Mouse (Mus musculus): Measurements from ENCODE around the gene Abhd8. TPM values are rescaled to one million over a fixed set of nuclear protein-coding genes. Genes with fewer than 3 reads are reported as not detected.

Gene Abhd8
- polyA plus RNA-seq, 1 experiment, result 2.6 TPM

- H3K4me1 ChIP-seq (ENCODE audit: control insufficient read depth, insufficient read depth, insufficient read length, low read length), result peaks cover 8% of the 10 kb centered on the region; the same call in 1 of the 2 replicates
- H3K4me3 ChIP-seq (ENCODE audit: insufficient read depth, low read depth, low read length), result 0 out of 2 replicates have a peak overlapping the region, but pooled peaks have one; percentile 78
- H3K27ac ChIP-seq (replicated peaks; ENCODE audit: low read depth, low read length), result no peak overlapping the region
Measured at GRCm38 (mm10) chr8:71470913-71471255, 7.4 kb upstream of the Abhd8 start.

DNA sequence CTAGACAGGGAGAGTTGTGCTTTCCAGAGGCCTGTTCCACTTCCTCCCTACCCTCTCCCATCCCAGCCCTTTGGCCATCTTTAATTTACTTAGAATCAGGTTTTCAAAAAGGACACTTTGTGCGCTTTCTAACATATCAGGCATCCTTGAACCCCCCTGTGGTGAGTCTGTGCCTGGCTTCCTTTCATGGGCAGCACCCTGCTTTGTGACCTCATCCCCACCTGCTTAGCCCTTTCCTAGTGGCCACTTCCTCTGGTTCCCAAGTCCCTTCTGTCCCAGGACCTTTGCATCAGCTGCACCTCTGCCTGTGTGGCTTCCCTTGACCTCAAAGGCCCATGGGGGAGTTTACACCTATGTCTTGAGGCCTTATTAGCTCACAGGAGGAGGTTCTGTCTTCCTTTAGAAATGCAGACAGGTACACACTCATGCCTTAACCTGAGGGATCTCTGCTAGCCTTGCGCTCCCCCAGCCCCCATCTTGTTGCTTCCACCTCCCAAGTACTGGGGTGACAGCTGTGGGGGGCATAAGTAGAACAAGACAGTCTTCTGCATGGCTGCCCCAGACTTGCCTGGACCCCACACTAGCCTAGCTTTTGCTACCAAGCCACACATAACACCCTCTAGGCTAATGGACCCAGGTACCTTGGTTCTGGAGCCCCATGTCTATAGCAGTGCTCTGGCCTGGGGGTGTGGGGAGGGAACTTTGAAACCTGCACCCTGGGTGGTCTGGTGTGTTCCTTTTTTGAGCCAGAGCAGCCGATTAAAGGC is 6.9 kb upstream of the Abhd8 start:
- H3K4me3 ChIP-seq (ENCODE audit: insufficient read depth, low read depth, low read length), result peak overlapping the region; percentile 78
- no peak overlapping the region for H3K27ac ChIP-seq (replicated peaks; ENCODE audit: low read depth, low read length)
- peaks cover 3% of the 10 kb centered on the region; the same call in 1 of the 2 replicates for H3K4me1 ChIP-seq (ENCODE audit: control insufficient read depth, insufficient read depth, insufficient read length, low read length)

GRCm38 (mm10) chr8:71469411-71469810 is 6.0 kb upstream of the Abhd8 start:
- Histone ChIP-seq H3K4me1 (ENCODE audit: control insufficient read depth, insufficient read depth, insufficient read length, low read length) (0 out of 2 replicates have a peak, but pooled peaks cover 3% of the 10 kb centered on the region), H3K27ac (replicated peaks; ENCODE audit: low read depth, low read length) (no peak overlapping the region), H3K4me3 (ENCODE audit: insufficient read depth, low read depth, low read length) (peak overlapping the region; percentile 78)

GRCm38 (mm10) chr8:71468916-71469315 is 5.5 kb upstream of the Abhd8 start, which contains the start of gene Dda1:
Dda1 (plus strand) TSS chr8:71469199.
- Histone ChIP-seq H3K27ac (replicated peaks; ENCODE audit: low read depth, low read length) (no peak within 1 kb of the TSS), H3K4me3 (ENCODE audit: insufficient read depth, low read depth, low read length) (peak within 1 kb of the TSS; percentile 78), H3K4me1 (ENCODE audit: control insufficient read depth, insufficient read depth, insufficient read length, low read length) (peaks cover 3% of the 10 kb centered on the region; the same call in 1 of the 2 replicates)

- H3K4me3 ChIP-seq (ENCODE audit: insufficient read depth, low read depth, low read length), result no peak overlapping the region
- H3K27ac ChIP-seq (replicated peaks; ENCODE audit: low read depth, low read length), result no peak overlapping the region
- H3K4me1 ChIP-seq (ENCODE audit: control insufficient read depth, insufficient read depth, insufficient read length, low read length), result peaks cover 3% of the 10 kb centered on the region; the same call in 1 of the 2 replicates
Measured at GRCm38 (mm10) chr8:71468001-71468400, 4.5 kb upstream of the Abhd8 start.

- H3K4me3 ChIP-seq (ENCODE audit: insufficient read depth, low read depth, low read length), result no peak overlapping the region
- H3K4me1 ChIP-seq (ENCODE audit: control insufficient read depth, insufficient read depth, insufficient read length, low read length), result peaks cover 3% of the 10 kb centered on the region; the same call in 1 of the 2 replicates
- no peak overlapping the region for H3K27ac ChIP-seq (replicated peaks; ENCODE audit: low read depth, low read length)
Measured at GRCm38 (mm10) chr8:71467201-71467600, 3.7 kb upstream of the Abhd8 start.

- no peak overlapping the region for H3K4me3 ChIP-seq (ENCODE audit: insufficient read depth, low read depth, low read length)
- peaks cover 3% of the 10 kb centered on the region; the same call in 1 of the 2 replicates for H3K4me1 ChIP-seq (ENCODE audit: control insufficient read depth, insufficient read depth, insufficient read length, low read length)
- H3K27ac ChIP-seq (replicated peaks; ENCODE audit: low read depth, low read length), result no peak overlapping the region
Measured at GRCm38 (mm10) chr8:71466198-71466597, 2.7 kb upstream of the Abhd8 start.

DNA sequence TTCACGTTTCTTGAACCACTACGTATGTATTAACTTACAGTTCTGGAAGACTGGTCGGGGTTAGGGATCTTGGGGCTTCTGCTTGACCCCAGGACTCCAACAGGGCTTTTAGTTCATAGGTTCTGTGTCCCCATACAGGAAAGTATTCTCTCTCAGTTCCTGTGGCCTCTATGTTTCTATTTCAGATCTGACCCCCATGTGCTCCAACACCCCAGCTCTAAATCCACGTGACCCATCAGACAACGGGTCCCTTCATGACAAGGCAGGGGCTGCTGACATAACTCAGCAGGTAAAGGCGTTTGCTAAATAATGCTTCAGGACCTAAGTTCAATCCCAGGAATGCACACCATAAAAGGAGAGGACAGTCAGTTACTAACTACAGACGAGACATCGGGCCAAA is 2.3 kb upstream of the Abhd8 start:
- no peak overlapping the region for H3K27ac ChIP-seq (replicated peaks; ENCODE audit: low read depth, low read length)
- peaks cover 3% of the 10 kb centered on the region; the same call in 1 of the 2 replicates for H3K4me1 ChIP-seq (ENCODE audit: control insufficient read depth, insufficient read depth, insufficient read length, low read length)
- peak overlapping the region; percentile 74; the same call in 1 of the 2 replicates for H3K4me3 ChIP-seq (ENCODE audit: insufficient read depth, low read depth, low read length)

- Histone ChIP-seq H3K27ac (replicated peaks; ENCODE audit: low read depth, low read length) (peak within 1 kb of the TSS; percentile 84), H3K4me3 (ENCODE audit: insufficient read depth, low read depth, low read length) (peak within 1 kb of the TSS; percentile 74), H3K4me1 (ENCODE audit: control insufficient read depth, insufficient read depth, insufficient read length, low read length) (peaks cover 1% of the 10 kb centered on the region; the same call in 1 of the 2 replicates)
Measured at GRCm38 (mm10) chr8:71464513-71465500, 1.4 kb upstream of the Abhd8 start, which contains the start of gene Mrpl34. Mrpl34 (plus strand) TSS chr8:71464959.

- Histone ChIP-seq H3K4me1 (ENCODE audit: control insufficient read depth, insufficient read depth, insufficient read length, low read length) (no peaks in the 10 kb centered on the region; the same call in 1 of the 2 replicates), H3K27ac (replicated peaks; ENCODE audit: low read depth, low read length) (no peak overlapping the region), H3K4me3 (ENCODE audit: insufficient read depth, low read depth, low read length) (peak overlapping the region; percentile 79)
Measured at GRCm38 (mm10) chr8:71462786-71463185, 669 bp downstream of the Abhd8 start.

DNA sequence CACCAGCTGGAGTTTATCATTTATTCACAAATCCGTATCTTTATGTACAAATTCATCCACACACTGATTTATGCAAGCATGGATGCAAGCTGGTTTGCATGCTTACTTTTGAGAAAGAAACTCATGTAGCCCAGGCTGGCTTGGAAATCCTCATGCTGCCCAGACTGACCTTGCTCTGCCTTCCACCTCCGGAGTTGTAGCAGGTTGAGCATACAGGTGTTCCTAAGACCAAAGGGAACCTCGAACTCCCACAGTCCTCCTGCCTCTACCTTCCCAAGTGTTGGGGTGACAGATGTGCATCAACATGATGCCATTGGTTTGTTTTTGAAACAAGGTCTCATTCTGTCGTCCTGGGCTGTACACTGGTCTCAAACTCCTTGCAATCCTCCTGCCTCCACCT is 1.3 kb downstream of the Abhd8 start:
- Histone ChIP-seq H3K4me1 (ENCODE audit: control insufficient read depth, insufficient read depth, insufficient read length, low read length) (peaks cover under 1% of the 10 kb centered on the region; the same call in 1 of the 2 replicates), H3K27ac (replicated peaks; ENCODE audit: low read depth, low read length) (no peak overlapping the region), H3K4me3 (ENCODE audit: insufficient read depth, low read depth, low read length) (peak overlapping the region; percentile 79; the same call in 1 of the 2 replicates)

DNA sequence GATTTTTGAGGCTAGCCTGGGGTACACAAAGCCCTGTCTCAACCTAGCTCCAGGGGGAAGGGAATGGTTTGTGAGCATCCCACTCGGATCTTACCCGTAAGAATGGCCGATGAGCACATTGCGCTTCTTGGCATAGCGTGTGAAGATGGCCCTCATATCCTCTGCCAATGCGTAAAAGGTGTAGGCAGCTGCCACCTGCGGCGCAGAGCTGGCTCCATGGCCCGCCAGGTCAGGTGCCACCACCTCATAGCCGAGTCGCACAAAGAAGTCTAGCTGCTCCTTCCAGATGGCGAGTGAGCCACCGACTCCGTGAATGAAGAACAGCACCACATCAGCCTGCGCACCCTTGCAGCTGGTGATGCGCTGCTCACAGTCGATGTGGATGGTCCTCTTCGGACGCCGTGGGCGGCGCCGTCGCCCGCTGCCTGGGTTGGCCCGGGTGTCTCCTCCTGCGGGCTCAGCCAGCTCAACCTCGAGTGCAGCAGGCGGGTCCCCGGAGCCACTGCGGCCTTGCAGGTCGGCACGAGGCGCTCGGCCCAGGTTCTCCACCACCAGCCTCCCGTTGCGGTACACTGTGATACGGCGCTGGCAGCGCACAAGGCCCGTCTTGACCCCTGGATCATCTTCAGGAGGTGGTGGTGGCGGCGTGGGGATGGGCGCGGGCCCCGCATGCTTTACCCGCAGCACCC is 2.2 kb downstream of the Abhd8 start:
- Histone ChIP-seq H3K4me3 (ENCODE audit: insufficient read depth, low read depth, low read length) (no peak overlapping the region), H3K27ac (replicated peaks; ENCODE audit: low read depth, low read length) (no peak overlapping the region), H3K4me1 (ENCODE audit: control insufficient read depth, insufficient read depth, insufficient read length, low read length) (peaks cover 3% of the 10 kb centered on the region; the same call in 1 of the 2 replicates)

DNA sequence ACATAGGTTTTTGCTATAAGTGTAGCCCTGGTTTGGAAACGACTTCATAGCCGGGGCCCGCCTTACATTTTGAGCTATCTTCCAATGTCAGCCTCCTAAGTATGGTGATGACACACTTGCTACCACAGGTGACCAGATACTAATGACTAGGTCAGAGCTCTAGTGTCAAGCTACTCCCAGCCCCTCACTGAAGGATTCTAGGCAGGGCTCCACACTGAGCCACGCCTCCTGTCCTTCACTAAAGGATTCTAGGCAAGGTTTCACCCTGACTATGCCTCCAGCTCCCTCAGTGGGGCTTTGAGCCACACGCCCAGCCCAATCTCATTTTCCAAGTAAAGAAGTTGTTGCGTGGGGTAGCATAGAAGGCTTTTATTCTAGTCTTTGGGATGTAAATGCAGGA is 2.7 kb downstream of the Abhd8 start:
- peaks cover 3% of the 10 kb centered on the region; the same call in 1 of the 2 replicates for H3K4me1 ChIP-seq (ENCODE audit: control insufficient read depth, insufficient read depth, insufficient read length, low read length)
- H3K4me3 ChIP-seq (ENCODE audit: insufficient read depth, low read depth, low read length), result no peak overlapping the region
- no peak overlapping the region for H3K27ac ChIP-seq (replicated peaks; ENCODE audit: low read depth, low read length)

- Histone ChIP-seq H3K4me3 (ENCODE audit: insufficient read depth, low read depth, low read length) (no peak overlapping the region), H3K4me1 (ENCODE audit: control insufficient read depth, insufficient read depth, insufficient read length, low read length) (0 out of 2 replicates have a peak, but pooled peaks cover 3% of the 10 kb centered on the region), H3K27ac (replicated peaks; ENCODE audit: low read depth, low read length) (no peak overlapping the region)
Measured at GRCm38 (mm10) chr8:71457659-71458270, 5.7 kb downstream of the Abhd8 start.

Data from brown adipose tissue, adult 24 weeks (tissue).